Mouse (Mus musculus) heart, adult 2 months (tissue): ENCODE measurements around the gene Fam180a.

Experiments used
- CTCF ChIP-seq: fragments of 200-600 bp; IDR thresholded peaks from 2 replicates; pipeline ENCODE4 v1.8.1; 2022; ENCODE audit warnings: antibody characterized with exemption, mild to moderate bottlenecking, moderate library complexity
- EP300 ChIP-seq: fragments of 200-500 bp; IDR thresholded peaks from 2 replicates; pipeline ENCODE4 v1.6.1; 2011; ENCODE audit warnings: low read depth, low read length, control low read depth; ENCODE audit not compliant: insufficient read depth
- POLR2A ChIP-seq: fragments of 200-500 bp; IDR thresholded peaks from 2 replicates; pipeline ENCODE4 v1.6.1; 2011; ENCODE audit warnings: mild to moderate bottlenecking, low read depth, low read length, control low read depth; ENCODE audit not compliant: insufficient read depth

DNA sequence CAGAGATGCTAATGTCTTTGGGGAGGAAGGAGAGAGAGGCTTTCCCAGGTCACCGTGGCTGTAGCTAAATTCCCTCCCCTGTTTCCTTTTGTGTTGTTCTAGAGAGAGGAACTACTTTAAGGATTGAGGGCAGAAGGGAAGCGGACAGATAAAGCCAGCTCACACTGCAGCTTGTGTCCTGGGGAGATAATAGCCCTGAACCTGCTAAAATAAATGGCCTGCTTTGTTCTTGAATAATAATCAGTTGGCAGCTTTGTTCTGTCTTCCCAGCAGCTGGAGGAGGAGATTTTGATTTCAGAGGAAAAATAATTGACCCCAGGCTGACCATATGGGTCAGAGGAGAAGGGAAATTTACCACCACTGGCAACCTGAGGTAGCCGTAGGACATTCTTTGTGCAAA is 12.7 kb upstream of the Fam180a start:
- TF ChIP-seq CTCF (no peak), POLR2A (no peak), EP300 (no peak)
